Mouse (Mus musculus) lung, postnatal 25 days (tissue): ENCODE measurements around the gene Map4k4.

ENCODE experiments used
- DNase-seq: peaks from one replicate; pipeline ENCODE4 v3.0.0; 2022; ENCODE audit warnings: low spot score

The Map4k4 gene

DNA sequence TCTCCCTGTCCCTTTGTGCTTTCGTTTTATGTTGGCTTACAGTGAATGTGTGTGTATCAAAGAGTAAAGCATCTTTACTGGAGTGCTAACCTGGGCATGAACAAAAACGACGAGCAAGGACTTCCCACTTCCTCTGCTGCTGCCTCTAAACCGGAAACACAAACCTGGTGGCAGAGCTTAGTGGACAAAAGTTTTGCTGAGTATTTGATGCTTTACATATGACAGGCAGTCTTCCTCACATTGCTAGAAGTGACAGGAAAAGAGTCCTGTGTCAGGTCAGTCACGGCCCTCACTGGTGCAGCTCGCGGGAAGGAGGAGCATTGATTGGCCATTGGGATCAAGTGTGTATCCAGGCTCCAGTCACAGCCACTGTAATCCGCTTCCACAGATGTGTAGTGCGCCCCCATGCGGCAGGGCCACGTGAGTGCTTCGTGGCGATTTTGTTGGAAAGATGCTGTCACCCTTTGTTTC lies 35.7 kb downstream of the Map4k4 start:
- DNase-seq = peak; percentile 92

DNA sequence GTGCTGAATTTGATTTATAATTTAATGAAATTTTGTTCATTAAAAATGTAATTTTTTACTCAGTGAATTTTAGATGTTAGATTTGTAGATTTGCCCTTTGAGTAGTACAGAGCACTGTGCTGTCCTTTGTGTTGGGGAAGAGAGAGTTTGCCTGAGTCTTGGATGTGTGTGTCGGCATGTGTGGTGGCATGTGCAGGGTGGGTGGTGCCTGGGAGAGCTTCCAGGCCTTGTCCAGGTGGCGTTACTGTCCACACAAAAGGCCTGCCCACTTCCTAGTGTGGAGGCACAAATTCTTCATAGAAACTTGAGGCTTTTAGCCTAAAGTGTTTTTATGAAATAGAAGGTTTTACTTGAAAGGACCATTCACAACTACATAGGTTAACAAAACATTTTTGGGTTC lies 36.2 kb downstream of the Map4k4 start:
- no peak for DNase-seq

- no peak for DNase-seq
Observed at GRCm38 (mm10) chr1:39937609-39938008, 36.9 kb downstream of the Map4k4 start.

DNA sequence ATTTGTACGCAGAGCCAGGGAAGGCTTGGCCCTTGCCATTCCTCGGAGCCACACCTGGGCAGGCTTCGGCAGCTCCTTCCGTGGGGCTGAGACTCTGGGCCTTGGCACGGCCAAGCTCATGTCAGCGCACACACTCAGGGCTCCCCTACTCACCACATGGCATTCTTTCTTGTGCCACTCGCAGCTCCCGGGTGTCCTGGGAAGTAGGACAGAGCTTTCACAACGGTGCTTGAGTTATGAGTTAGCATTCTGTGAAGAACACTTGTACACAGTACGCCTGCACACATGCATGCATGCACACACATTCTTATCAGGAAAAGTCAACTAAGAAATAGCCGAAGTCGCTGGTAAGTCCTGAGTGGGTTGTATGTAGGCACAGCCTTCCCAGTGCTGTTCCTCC lies 38.7 kb downstream of the Map4k4 start:
- DNase-seq = peak; percentile 68

- DNase-seq = no peak
Observed at GRCm38 (mm10) chr1:39940342-39940741, 39.6 kb downstream of the Map4k4 start.

DNA sequence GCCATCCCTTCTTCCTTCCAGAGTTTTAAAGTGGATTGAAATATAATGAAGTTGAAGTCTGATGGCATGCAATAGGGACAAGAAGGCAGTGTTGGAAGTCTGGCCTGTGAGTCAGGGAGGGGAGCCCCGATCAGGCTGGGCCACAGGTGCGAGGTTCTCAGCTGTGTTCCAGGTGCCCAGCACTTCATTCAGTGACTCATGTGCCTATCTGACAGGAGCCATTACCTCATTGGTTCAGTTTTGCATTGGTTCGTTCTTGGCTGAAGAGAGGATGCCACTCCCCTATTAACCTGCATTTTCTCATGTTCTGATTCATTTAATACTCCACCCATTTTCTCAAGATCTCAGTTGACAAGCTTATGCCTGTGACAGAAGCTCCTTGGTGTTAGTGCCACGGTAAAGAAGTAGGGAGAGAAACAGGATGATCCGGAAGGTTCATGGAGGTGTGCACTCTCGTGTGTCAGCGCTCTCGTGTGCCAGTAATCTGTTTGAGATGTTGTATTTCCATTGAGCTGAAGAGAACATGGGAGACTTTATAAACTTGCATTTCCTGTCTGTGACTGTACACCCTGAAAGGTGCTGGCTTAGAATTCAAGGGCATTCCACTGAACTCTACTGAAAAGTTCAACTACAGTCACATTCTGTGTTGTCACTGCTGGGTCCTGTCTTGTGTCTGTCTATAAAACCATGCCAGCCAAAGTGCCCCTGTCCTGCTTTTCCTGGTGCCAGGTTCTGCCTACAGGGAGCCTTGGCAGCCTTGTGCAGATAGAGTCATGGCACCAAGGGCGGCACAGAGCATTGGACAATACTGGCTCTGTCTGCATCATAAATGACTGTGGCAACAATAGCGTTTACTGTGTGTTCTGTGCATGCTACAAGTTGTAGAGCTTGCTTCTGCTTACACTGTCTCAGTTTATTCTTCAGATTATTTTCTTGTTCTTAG lies 40.8 kb downstream of the Map4k4 start:
- DNase-seq = no peak

DNA sequence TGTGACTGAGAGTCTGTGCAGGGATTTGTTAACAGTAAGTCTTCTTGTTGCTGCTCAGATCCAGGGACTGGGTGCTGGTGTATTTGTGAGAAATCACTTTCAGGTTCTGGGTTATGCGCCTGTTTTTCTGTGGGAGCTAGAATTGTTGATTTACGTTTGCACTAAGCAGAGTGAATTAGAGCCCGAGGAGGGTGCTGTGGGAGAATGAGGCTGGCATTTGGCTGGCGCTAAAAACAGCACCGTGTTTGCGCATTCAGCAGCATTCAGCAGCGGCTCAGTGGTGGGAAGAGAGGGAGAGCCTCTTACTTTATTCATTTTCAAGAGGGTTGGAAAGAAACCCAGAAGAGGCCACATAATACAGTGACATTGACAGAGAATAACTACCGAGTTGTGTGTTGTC lies 42.2 kb downstream of the Map4k4 start:
- no peak for DNase-seq

DNA sequence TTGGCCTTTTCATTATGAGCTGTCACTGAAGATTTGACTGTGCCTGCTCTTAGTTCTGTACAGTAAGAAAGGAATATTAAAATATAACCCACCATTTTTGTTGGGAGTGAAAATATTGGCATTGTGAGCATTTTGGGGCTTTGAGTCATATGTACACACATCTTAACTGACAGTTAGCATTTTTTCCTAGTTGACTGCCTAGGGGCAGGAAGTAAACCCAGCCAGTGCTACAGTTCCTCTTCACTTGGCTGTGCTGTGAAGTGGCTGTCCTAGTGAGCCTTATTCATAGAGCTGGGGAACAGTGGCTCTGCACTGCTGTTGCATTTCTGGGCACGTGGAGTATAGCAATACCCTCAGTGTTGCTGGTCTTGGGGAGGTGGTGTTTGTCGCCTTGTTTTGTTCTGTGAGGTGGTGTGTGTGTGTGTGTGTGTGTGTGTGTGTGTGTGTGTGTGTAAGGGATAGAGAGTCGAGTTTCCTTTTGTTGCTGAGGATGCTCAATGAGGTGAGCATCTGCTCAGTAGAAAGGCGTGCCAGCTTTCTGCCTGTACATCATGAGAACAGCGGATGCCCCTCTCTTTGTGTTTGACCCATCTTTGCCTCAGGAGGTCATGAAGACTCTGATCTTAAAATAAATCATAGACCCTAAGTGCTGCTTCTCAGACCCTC lies 43.7 kb downstream of the Map4k4 start:
- DNase-seq = no peak

DNA sequence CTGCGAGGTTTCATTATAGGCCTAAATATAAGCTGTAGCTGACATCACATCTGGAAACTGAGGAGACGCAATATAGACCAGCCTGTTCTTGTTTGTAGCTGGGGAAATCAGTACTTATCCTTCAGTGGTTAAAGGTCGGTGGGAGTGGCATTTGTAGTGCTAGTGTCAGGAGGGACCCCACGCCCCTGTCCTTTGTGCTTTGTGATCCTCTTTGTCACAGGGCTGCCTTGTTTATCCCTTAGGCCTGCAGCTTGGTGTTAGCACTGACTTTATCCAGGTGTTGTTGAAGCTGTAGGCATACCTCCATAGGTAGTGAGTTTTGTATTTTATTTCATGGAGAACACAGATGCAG lies 44.2 kb downstream of the Map4k4 start:
- DNase-seq = no peak

- no peak for DNase-seq
Observed at GRCm38 (mm10) chr1:39946391-39946790, 45.7 kb downstream of the Map4k4 start.

DNA sequence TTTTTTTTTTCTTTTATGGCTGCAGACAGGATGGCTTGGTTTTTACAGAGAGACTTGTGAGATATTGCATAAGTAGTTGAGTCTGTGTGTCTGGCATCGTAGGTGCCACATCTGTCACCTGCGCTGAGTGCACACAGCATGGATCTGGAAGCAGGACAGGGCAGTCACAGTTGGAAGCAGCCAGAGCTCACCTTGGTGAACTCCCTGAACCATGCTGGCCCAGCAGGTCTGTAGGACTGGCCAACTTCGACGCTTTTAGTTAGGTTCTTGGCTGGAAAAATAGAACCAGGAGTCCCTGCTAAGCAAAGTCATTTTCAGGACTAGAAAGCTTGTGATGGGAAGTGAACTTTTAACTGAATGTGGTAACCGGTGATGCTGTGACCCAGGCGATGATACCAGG lies 46.5 kb downstream of the Map4k4 start:
- DNase-seq = no peak

GRCm38 (mm10) chr1:39947701-39948359 lies 47.1 kb downstream of the Map4k4 start:
- no peak for DNase-seq

GRCm38 (mm10) chr1:39949205-39949604 lies 48.5 kb downstream of the Map4k4 start:
- no peak for DNase-seq

- DNase-seq = no peak
Observed at GRCm38 (mm10) chr1:39949790-39950462, 49.2 kb downstream of the Map4k4 start.

GRCm38 (mm10) chr1:39950590-39950989 lies 49.9 kb downstream of the Map4k4 start:
- DNase-seq = no peak

DNA sequence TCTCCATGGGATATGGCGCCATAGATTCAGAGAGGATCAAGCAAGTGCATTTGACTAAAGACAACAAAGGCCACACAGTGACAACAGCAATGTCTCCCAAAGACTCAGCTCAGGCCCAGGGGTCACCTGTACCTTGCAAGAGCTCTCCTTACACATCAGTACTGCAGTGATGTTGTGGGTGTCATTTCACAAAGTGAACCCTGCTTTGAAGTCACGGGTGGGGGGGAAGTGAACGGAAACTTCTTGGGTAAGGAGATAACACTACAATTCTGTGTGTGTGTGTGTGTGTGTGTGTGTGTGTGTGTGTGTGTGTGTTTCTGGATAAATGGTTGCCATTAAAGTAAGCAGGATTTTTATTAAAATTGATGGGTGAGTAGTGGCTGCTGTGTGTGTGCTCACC lies 53.9 kb downstream of the Map4k4 start:
- DNase-seq = no peak

DNA sequence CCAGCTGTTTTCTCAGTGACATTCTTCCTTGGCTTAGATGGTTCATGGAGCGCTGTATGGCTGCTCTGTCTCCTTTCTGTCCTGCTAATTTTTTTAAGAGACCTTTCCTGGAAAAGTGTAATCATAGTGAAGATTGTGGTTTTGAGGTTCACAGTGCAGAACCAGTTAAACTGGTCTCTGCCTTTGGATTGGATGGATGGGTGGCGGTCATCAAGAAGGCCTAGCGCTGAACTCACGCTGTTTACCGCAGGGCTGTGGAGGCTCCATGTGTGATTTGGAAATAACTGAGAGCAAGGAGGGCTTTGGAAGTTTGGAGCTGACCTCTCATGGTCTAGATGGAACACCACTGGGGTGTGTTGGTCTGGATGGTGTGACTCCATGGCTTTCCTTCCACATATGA lies 56.0 kb downstream of the Map4k4 start:
- no peak for DNase-seq

DNA sequence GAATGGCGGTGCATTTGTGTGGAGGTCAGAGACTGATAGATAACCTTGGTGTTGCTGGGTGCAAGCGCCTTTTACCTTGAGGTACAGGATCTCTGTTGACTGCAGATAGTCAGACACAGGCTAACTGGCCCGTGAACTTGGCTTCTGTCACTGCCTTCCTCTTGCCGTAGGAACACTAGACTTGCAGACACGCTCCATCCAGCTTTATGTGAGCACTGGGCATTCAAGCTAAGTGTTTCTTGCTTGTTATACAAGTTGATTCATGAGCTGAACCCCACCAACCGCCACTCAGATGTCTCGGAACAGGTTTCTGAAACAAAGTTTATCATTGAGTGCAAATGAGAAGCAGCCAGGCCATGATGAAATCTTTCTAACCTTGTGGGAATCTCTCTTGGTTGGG lies 57.3 kb downstream of the Map4k4 start:
- DNase-seq = no peak

GRCm38 (mm10) chr1:39960623-39961022 lies 59.9 kb downstream of the Map4k4 start:
- no peak for DNase-seq

DNA sequence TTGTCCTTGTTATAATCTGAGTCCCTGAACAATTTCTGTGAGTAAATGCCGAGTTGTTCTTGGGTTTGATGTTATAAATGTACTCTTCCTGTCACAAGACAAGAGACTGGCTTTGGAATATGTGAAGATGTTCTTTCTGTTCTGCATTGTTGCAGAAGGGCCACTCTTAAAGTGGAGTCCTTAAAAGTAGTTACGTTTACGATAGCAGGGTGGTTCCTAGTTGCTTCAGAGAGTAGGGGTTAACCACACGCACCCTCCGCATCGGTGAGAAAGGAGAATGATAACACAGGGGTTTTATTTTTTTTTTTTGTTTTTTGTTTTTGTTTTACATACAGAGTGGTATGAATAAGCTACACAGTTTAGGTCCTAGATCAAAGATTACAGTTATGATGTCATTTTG lies 60.4 kb downstream of the Map4k4 start:
- no peak for DNase-seq

DNA sequence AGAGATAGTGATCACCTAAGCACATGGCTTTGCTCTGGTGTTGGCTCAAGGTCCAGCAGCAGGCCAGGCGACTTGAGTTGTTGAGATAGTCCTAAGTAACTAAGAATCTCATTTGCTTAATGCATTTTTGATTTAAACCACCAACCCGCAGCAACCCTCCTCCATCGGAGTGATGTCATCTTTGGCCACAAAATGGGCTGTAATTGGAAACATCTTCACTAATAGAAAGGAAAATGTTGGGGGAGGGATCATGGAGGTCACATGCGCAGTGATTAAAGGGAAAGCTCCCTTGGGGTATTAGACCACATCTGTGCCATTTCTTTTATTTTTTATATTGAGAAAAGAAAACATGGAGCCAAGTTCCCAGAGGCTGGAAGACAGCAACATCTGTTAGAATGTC lies 61.6 kb downstream of the Map4k4 start:
- no peak for DNase-seq

- DNase-seq = no peak
Observed at GRCm38 (mm10) chr1:39962840-39963239, 62.1 kb downstream of the Map4k4 start.
